Comparison of ENCODE assay signal across 25 mouse cellular contexts in the genomic region with DNA sequence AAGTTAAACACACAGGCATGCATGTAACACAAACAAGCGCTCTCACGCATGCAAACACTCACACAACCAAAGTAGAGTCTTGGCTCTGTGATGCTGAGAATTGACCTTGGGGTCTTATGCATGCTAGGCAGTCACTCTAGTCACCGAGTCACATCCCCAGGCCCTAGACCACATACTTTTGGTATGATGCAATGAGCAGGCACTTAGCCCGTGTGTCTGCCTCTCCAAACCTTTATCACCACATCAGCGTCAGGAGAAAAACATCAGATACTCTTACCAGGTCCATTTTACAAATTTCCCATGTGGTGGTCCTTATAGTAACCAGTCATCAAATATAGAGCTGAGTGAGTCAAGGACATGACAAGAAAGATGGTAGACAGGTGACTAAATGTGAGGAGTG. TPM values are rescaled to one million over a fixed set of nuclear protein-coding genes. Genes with fewer than 3 reads are reported as not detected.
"Had no signal": no experiment of that assay in that cellular context is flagged by ENCODE, and none has a peak within 500 bp of the region (broad histone marks: within the 10 kb centered on the region; RNA-seq: fewer than 3 reads in every experiment).

No protein-coding gene starts in this region.

- DNase-seq: kidney, adult 18-20 months; kidney, adult 9 months; kidney, postnatal 14 days; layer of hippocampus, adult 9-11 months; liver; lung, adult 18-20 months; lung, postnatal 10 days; lung, postnatal 36 days; right cerebral cortex, postnatal 25 days; thymus, adult 2 months; thymus, postnatal 14 days; thymus, postnatal 4 days had no signal

- H3K4me2 ChIP-seq: limb, embryonic 13.5 days; liver, embryonic 15.5 days; lung, embryonic 15.5 days; midbrain, embryonic 12.5 days; midbrain, embryonic 15.5 days had no signal

- H3K27me3 ChIP-seq: limb, embryonic 13.5 days; liver, embryonic 12.5 days; liver, embryonic 15.5 days; lung, embryonic 15.5 days; midbrain, embryonic 12.5 days; midbrain, embryonic 15.5 days had no signal

- H3K9ac ChIP-seq: limb, embryonic 13.5 days; liver, embryonic 12.5 days; liver, embryonic 15.5 days; lung, embryonic 15.5 days; midbrain, embryonic 12.5 days; midbrain, embryonic 15.5 days had no signal

- H3K4me1 ChIP-seq: lung, embryonic 15.5 days; midbrain, embryonic 12.5 days had no signal

- H3K27ac ChIP-seq: layer of hippocampus, adult 2 months; limb, embryonic 10.5 days; limb, embryonic 13.5 days; liver, embryonic 12.5 days; liver, embryonic 15.5 days; lung, embryonic 15.5 days; midbrain, embryonic 12.5 days; midbrain, embryonic 15.5 days had no signal

- H3K9me3 ChIP-seq: limb, embryonic 10.5 days; limb, embryonic 13.5 days; liver, embryonic 12.5 days; liver, embryonic 15.5 days; lung, embryonic 15.5 days; midbrain, embryonic 12.5 days; midbrain, embryonic 15.5 days had no signal

- H3K4me3 ChIP-seq: layer of hippocampus, adult 2 months; limb, embryonic 10.5 days; limb, embryonic 13.5 days; liver, embryonic 12.5 days; liver, embryonic 15.5 days; lung, embryonic 15.5 days; midbrain, embryonic 12.5 days; midbrain, embryonic 15.5 days; myocyte had no signal

- ATAC-seq: liver, embryonic 12.5 days; midbrain, embryonic 15.5 days had no signal

- H3K36me3 ChIP-seq: liver, embryonic 15.5 days; midbrain, embryonic 15.5 days had no signal

RNA-seq across cellular contexts. Expression of gene Ehd2, which starts 43.3 kb away (rescaled TPM):
- total RNA-seq: monocyte, adult 5-6 weeks had no signal

RNA-seq across cellular contexts. Expression of gene Zfp541, which starts 51.0 kb away (rescaled TPM):
- total RNA-seq: megakaryocyte-erythroid progenitor cell, adult 5-6 weeks; monocyte, adult 5-6 weeks had no signal
- polyA plus RNA-seq: large intestine, adult 2 months; limb, embryonic 10.5 days; liver, embryonic 12.5 days; liver, embryonic 15.5 days; lung, embryonic 15.5 days; midbrain, embryonic 12.5 days; myocyte; small intestine, adult 2 months had no signal
